Mouse (Mus musculus): ENCODE data around the gene Gm436. TPM values are rescaled to one million over a fixed set of nuclear protein-coding genes. Genes with fewer than 3 reads are reported as not detected.

The Gm436 gene
- polyA plus RNA-seq (2012; fragmentation: generic; extraction: Trizol): not detected

- H3K79me2 ChIP-seq (ENCODE audit: control insufficient read depth, insufficient read depth): no peaks in the 10 kb centered on the region
- H3K27me3 ChIP-seq (ENCODE audit: control insufficient read depth, insufficient read depth, insufficient read length): no peaks in the 10 kb centered on the region
- no peak within 1 kb of the TSS for H3ac ChIP-seq (ENCODE audit: control insufficient read depth, insufficient read length)
- TF ChIP-seq SRF (IDR thresholded peaks at IDR 0.05; ENCODE audit: control insufficient read depth, insufficient read length, low read depth) (no peak), REST (IDR thresholded peaks at IDR 0.05; ENCODE audit: insufficient read depth, insufficient read length) (no peak), USF1 (IDR thresholded peaks at IDR 0.05; ENCODE audit: low read depth) (no peak), POLR2A (IDR thresholded peaks at IDR 0.05; ENCODE audit: insufficient read length, low read depth) (no peak), CEBPB (IDR thresholded peaks at IDR 0.05; ENCODE audit: insufficient read depth, poor library complexity, severe bottlenecking) (no peak), MAX (IDR thresholded peaks at IDR 0.05; ENCODE audit: low read depth) (no peak), TCF12 (IDR thresholded peaks at IDR 0.05; ENCODE audit: insufficient read depth, poor library complexity, severe bottlenecking) (no peak), MYOG (IDR thresholded peaks at IDR 0.05; ENCODE audit: control insufficient read depth in 1 of 3, insufficient read depth in 1 of 3, insufficient read length in 2 of 3, low read depth in 2 of 3) (no peak), E2F4 (IDR thresholded peaks at IDR 0.05; ENCODE audit: insufficient read depth) (no peak), POLR2AphosphoS2 (IDR thresholded peaks at IDR 0.05; ENCODE audit: insufficient read length, low read depth) (no peak), TCF3 (IDR thresholded peaks at IDR 0.05; ENCODE audit: insufficient read length, low read depth) (no peak), MYOD1 (IDR thresholded peaks at IDR 0.05; ENCODE audit: control insufficient read depth in 1 of 3, insufficient read length in 2 of 3, low read depth in 2 of 3) (no peak)
- H3K36me3 ChIP-seq (ENCODE audit: control insufficient read depth, insufficient read depth): no peaks in the 10 kb centered on the region
- H3K4me3 ChIP-seq: no peak within 1 kb of the TSS
- H3K4me2 ChIP-seq (ENCODE audit: low read depth): no peak within 1 kb of the TSS
Measured at GRCm38 (mm10) chr4:144686268-144686667, at the start of gene Gm436. Gene Gm436 (minus strand): TSS chr4:144686368.

DNA sequence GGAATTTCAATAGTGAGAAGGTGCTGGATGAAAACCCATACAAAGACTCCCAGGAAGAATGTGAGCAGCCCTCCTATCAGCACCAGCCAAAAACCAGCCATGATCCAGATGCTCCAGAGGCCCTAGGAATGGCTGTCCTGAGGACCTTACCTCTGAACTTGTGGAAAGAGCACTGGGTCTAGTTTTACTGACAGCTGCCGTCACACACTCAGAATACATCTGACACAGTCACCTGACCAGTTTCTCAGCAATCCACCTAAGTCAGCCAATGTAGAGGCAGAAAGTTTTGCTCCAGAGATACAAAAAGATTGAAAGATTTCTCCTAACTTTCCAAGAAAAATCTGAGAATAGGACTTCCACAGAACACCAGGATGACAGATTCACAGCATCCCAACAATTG is 35.1 kb upstream of the Gm436 start, which contains the start of gene Gm13178:
TSS of gene Gm13178 (minus strand) at position 101 of the 400 bp plus-strand sequence.
- H3K79me2 ChIP-seq (ENCODE audit: control insufficient read depth, insufficient read depth): no peaks in the 10 kb centered on the region
- H3K4me2 ChIP-seq (ENCODE audit: low read depth): no peak within 1 kb of the TSS
- no peak within 1 kb of the TSS for H3K4me3 ChIP-seq
- H3ac ChIP-seq (ENCODE audit: control insufficient read depth, insufficient read length): no peak within 1 kb of the TSS
- no peaks in the 10 kb centered on the region for H3K27me3 ChIP-seq (ENCODE audit: control insufficient read depth, insufficient read depth, insufficient read length)
- TF ChIP-seq REST (IDR thresholded peaks at IDR 0.05; ENCODE audit: insufficient read depth, insufficient read length): no peak
- no peaks in the 10 kb centered on the region for H3K36me3 ChIP-seq (ENCODE audit: control insufficient read depth, insufficient read depth)

GRCm38 (mm10) chr4:144719691-144720090 is 33.5 kb upstream of the Gm436 start:
- Histone ChIP-seq H3K4me2 (ENCODE audit: low read depth) (no peak overlapping the region), H3K36me3 (ENCODE audit: control insufficient read depth, insufficient read depth) (no peaks in the 10 kb centered on the region), H3ac (ENCODE audit: control insufficient read depth, insufficient read length) (no peak overlapping the region), H3K4me3 (no peak overlapping the region), H3K27me3 (ENCODE audit: control insufficient read depth, insufficient read depth, insufficient read length) (no peaks in the 10 kb centered on the region), H3K79me2 (ENCODE audit: control insufficient read depth, insufficient read depth) (no peaks in the 10 kb centered on the region)
- TF ChIP-seq POLR2AphosphoS2 (IDR thresholded peaks at IDR 0.05; ENCODE audit: insufficient read length, low read depth): no peak
- no peak for TF ChIP-seq TCF3 (IDR thresholded peaks at IDR 0.05; ENCODE audit: insufficient read length, low read depth)
- TF ChIP-seq MAX (IDR thresholded peaks at IDR 0.05; ENCODE audit: low read depth): no peak
- no peak for TF ChIP-seq E2F4 (IDR thresholded peaks at IDR 0.05; ENCODE audit: insufficient read depth)
- TF ChIP-seq MYOD1 (IDR thresholded peaks at IDR 0.05; ENCODE audit: control insufficient read depth in 1 of 3, insufficient read length in 2 of 3, low read depth in 2 of 3): no peak
- TF ChIP-seq POLR2A (IDR thresholded peaks at IDR 0.05; ENCODE audit: insufficient read length, low read depth): no peak
- no peak for TF ChIP-seq SRF (IDR thresholded peaks at IDR 0.05; ENCODE audit: control insufficient read depth, insufficient read length, low read depth)
- no peak for TF ChIP-seq MYOG (IDR thresholded peaks at IDR 0.05; ENCODE audit: control insufficient read depth in 1 of 3, insufficient read depth in 1 of 3, insufficient read length in 2 of 3, low read depth in 2 of 3)
- no peak for TF ChIP-seq TCF12 (IDR thresholded peaks at IDR 0.05; ENCODE audit: insufficient read depth, poor library complexity, severe bottlenecking)
- no peak for TF ChIP-seq USF1 (IDR thresholded peaks at IDR 0.05; ENCODE audit: low read depth)
- no peak for TF ChIP-seq CEBPB (IDR thresholded peaks at IDR 0.05; ENCODE audit: insufficient read depth, poor library complexity, severe bottlenecking)
- no peak for TF ChIP-seq REST (IDR thresholded peaks at IDR 0.05; ENCODE audit: insufficient read depth, insufficient read length)

DNA sequence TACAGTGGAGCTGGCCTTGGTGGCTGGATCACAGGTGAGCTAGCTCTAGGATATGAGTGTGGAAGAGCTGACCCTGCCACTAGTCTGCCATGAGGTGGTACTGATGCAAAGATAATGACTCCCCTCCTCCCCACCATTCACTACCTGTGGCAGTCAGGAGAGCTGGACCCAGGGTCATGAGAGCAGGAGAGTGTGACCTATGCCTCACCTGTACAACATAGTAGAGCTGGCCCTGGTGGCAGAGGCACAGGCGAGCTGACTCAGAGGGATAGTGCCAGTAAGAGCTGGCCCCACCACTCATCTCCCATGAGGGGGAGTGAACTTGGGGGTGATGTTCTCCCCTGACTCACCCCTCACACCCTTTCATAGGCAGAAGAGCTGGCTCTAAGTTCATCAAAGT is 32.1 kb upstream of the Gm436 start:
- Histone ChIP-seq H3K27me3 (ENCODE audit: control insufficient read depth, insufficient read depth, insufficient read length) (no peaks in the 10 kb centered on the region), H3ac (ENCODE audit: control insufficient read depth, insufficient read length) (no peak overlapping the region), H3K79me2 (ENCODE audit: control insufficient read depth, insufficient read depth) (no peaks in the 10 kb centered on the region), H3K4me2 (ENCODE audit: low read depth) (no peak overlapping the region), H3K4me3 (no peak overlapping the region), H3K36me3 (ENCODE audit: control insufficient read depth, insufficient read depth) (no peaks in the 10 kb centered on the region)
- TF ChIP-seq CEBPB (IDR thresholded peaks at IDR 0.05; ENCODE audit: insufficient read depth, poor library complexity, severe bottlenecking) (no peak), TCF3 (IDR thresholded peaks at IDR 0.05; ENCODE audit: insufficient read length, low read depth) (no peak), REST (IDR thresholded peaks at IDR 0.05; ENCODE audit: insufficient read depth, insufficient read length) (no peak), POLR2AphosphoS2 (IDR thresholded peaks at IDR 0.05; ENCODE audit: insufficient read length, low read depth) (no peak), E2F4 (IDR thresholded peaks at IDR 0.05; ENCODE audit: insufficient read depth) (no peak), MYOD1 (IDR thresholded peaks at IDR 0.05; ENCODE audit: control insufficient read depth in 1 of 3, insufficient read length in 2 of 3, low read depth in 2 of 3) (no peak), USF1 (IDR thresholded peaks at IDR 0.05; ENCODE audit: low read depth) (no peak)

DNA sequence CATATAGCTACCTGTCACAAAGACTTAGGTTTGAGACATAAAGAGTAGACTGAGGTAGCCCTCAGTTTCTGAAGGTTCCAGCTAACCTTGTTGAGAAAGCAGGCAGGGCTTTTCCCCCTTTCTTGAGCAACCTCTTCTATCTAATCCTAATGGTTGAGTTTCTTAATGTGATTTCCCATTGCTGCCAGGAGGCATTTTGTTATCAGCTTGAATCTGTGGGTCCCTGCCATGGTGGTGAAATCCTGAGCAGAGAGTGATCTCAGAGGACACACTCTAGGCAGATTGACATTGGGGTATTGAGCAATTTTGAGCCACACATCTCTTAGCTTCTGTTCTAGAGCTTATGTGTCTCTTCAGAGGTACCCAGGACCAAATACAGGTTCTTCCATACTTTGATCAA is 47.9 kb downstream of the Gm436 start:
- Histone ChIP-seq H3K27me3 (ENCODE audit: control insufficient read depth, insufficient read depth, insufficient read length) (no peaks in the 10 kb centered on the region), H3K79me2 (ENCODE audit: control insufficient read depth, insufficient read depth) (no peaks in the 10 kb centered on the region), H3ac (ENCODE audit: control insufficient read depth, insufficient read length) (no peak overlapping the region), H3K4me2 (ENCODE audit: low read depth) (no peak overlapping the region), H3K4me3 (no peak overlapping the region), H3K36me3 (ENCODE audit: control insufficient read depth, insufficient read depth) (no peaks in the 10 kb centered on the region)
- TF ChIP-seq SRF (IDR thresholded peaks at IDR 0.05; ENCODE audit: control insufficient read depth, insufficient read length, low read depth) (no peak), TCF12 (IDR thresholded peaks at IDR 0.05; ENCODE audit: insufficient read depth, poor library complexity, severe bottlenecking) (no peak), MAX (IDR thresholded peaks at IDR 0.05; ENCODE audit: low read depth) (no peak), TCF3 (IDR thresholded peaks at IDR 0.05; ENCODE audit: insufficient read length, low read depth) (no peak), E2F4 (IDR thresholded peaks at IDR 0.05; ENCODE audit: insufficient read depth) (no peak), CEBPB (IDR thresholded peaks at IDR 0.05; ENCODE audit: insufficient read depth, poor library complexity, severe bottlenecking) (no peak), POLR2A (IDR thresholded peaks at IDR 0.05; ENCODE audit: insufficient read length, low read depth) (no peak), POLR2AphosphoS2 (IDR thresholded peaks at IDR 0.05; ENCODE audit: insufficient read length, low read depth) (no peak), USF1 (IDR thresholded peaks at IDR 0.05; ENCODE audit: low read depth) (no peak), MYOD1 (IDR thresholded peaks at IDR 0.05; ENCODE audit: control insufficient read depth in 1 of 3, insufficient read length in 2 of 3, low read depth in 2 of 3) (no peak), MYOG (IDR thresholded peaks at IDR 0.05; ENCODE audit: control insufficient read depth in 1 of 3, insufficient read depth in 1 of 3, insufficient read length in 2 of 3, low read depth in 2 of 3) (no peak), REST (IDR thresholded peaks at IDR 0.05; ENCODE audit: insufficient read depth, insufficient read length) (no peak)

Other genes with a start within 250 kb of the Gm436 start
- gene 1700012P22Rik, start 247.6 kb downstream of the Gm436 start, polyA plus RNA-seq (2012; fragmentation: generic; extraction: Trizol): not detected
- gene Gm9944, start 233.1 kb downstream of the Gm436 start, polyA plus RNA-seq (2012; fragmentation: generic; extraction: Trizol): not detected
- not detected for gene Aadacl3, start 222.6 kb downstream of the Gm436 start, polyA plus RNA-seq (2012; fragmentation: generic; extraction: Trizol)
- gene 9430007A20Rik, start 166.5 kb downstream of the Gm436 start, polyA plus RNA-seq (2012; fragmentation: generic; extraction: Trizol): not detected
- gene Gm13124, start 121.2 kb downstream of the Gm436 start, polyA plus RNA-seq (2012; fragmentation: generic; extraction: Trizol): not detected
- gene Aadacl4, start 72.7 kb downstream of the Gm436 start, polyA plus RNA-seq (2012; fragmentation: generic; extraction: Trizol): not detected
- gene Gm13178, start 35.0 kb upstream of the Gm436 start, polyA plus RNA-seq (2012; fragmentation: generic; extraction: Trizol): not detected
- gene Gm438, start 100.2 kb upstream of the Gm436 start, polyA plus RNA-seq (2012; fragmentation: generic; extraction: Trizol): not detected
- gene Dhrs3, start 206.5 kb upstream of the Gm436 start, polyA plus RNA-seq (2012; fragmentation: generic; extraction: Trizol): 5.5 TPM